16 mouse cellular contexts compared by ENCODE assay signal in genomic region chr16:78489604-78490003, GRCm38 (mm10).
DNase-seq lines count a peak whose midpoint lies in the region; ATAC-seq lines count a peak whose summit lies in the region.
"Had no signal": no experiment of that assay in that cellular context is flagged by ENCODE, and none has a peak within 500 bp of the region (broad histone marks: within the 10 kb centered on the region; RNA-seq: fewer than 3 reads in every experiment).

No protein-coding gene starts in this region.

- H3K9ac ChIP-seq in heart, embryonic 15.5 days: no peak overlapping the region
- no peak overlapping the region for H3K9ac ChIP-seq in lung, embryonic 16.5 days (ENCODE audit: low read length)
- no peak overlapping the region for H3K9ac ChIP-seq in stomach, embryonic 15.5 days
- H3K9ac ChIP-seq: embryonic facial prominence, embryonic 12.5 days; forebrain, postnatal 0 days; liver, embryonic 13.5 days had no signal

- H3K4me1 ChIP-seq in heart, embryonic 15.5 days (replicated peaks): no peaks in the 10 kb centered on the region; the same call in 1 of the 2 replicates
- H3K4me1 ChIP-seq in lung, embryonic 16.5 days (replicated peaks; ENCODE audit: control insufficient read depth, insufficient read depth, low read length): no peaks in the 10 kb centered on the region
- H3K4me1 ChIP-seq in brown adipose tissue, adult 24 weeks (ENCODE audit: control insufficient read depth, insufficient read depth, insufficient read length, low read length): peaks cover 3% of the 10 kb centered on the region
- no peaks in the 10 kb centered on the region for H3K4me1 ChIP-seq in stomach, embryonic 15.5 days
- H3K4me1 ChIP-seq: embryonic facial prominence, embryonic 12.5 days had no signal

- intact Hi-C loops in left cerebral cortex, postnatal 4 days (cut with DNase I): no loop called here

- DNase-seq in heart, adult 18-20 months: no peak
- no peak for DNase-seq in lung, adult 18-20 months
- DNase-seq in testis, postnatal 10 days (ENCODE audit: low spot score): no peak
- DNase-seq in left cerebral cortex, postnatal 4 days: no peak
- DNase-seq: cerebellum, adult 11 months; cerebellum, postnatal 36 days; forebrain, postnatal 0 days; layer of hippocampus, postnatal 36 days; right cerebral cortex, postnatal 4 days had no signal

- no peaks in the 10 kb centered on the region for H3K9me3 ChIP-seq in heart, embryonic 15.5 days (replicated peaks)
- no peaks in the 10 kb centered on the region for H3K9me3 ChIP-seq in lung, embryonic 16.5 days (ENCODE audit: control insufficient read depth, low read length)
- no peaks in the 10 kb centered on the region for H3K9me3 ChIP-seq in stomach, embryonic 15.5 days
- H3K9me3 ChIP-seq: embryonic facial prominence, embryonic 12.5 days; liver, embryonic 13.5 days had no signal

- H3K4me3 ChIP-seq in heart, embryonic 15.5 days: no peak overlapping the region
- no peak overlapping the region for H3K4me3 ChIP-seq in lung, embryonic 16.5 days (ENCODE audit: low read length)
- no peak overlapping the region for H3K4me3 ChIP-seq in brown adipose tissue, adult 24 weeks (ENCODE audit: insufficient read depth, low read depth, low read length)
- no peak overlapping the region for H3K4me3 ChIP-seq in stomach, embryonic 15.5 days (replicated peaks)
- H3K4me3 ChIP-seq: embryonic facial prominence, embryonic 12.5 days had no signal

- ATAC-seq in heart, embryonic 15.5 days (replicated peaks; ENCODE audit: insufficient number of reproducible peaks, insufficient read depth, low FRiP score, low read depth): no peak
- ATAC-seq in lung, embryonic 16.5 days (ENCODE audit: low read depth): no peak
- ATAC-seq in stomach, embryonic 15.5 days (ENCODE audit: insufficient read depth, low FRiP score, low read depth): no peak
- ATAC-seq: midbrain, embryonic 16.5 days had no signal

- no peaks in the 10 kb centered on the region for H3K27me3 ChIP-seq in heart, embryonic 15.5 days
- no peaks in the 10 kb centered on the region for H3K27me3 ChIP-seq in lung, embryonic 16.5 days (ENCODE audit: control insufficient read depth, insufficient read depth, low read depth, low read length)
- no peaks in the 10 kb centered on the region for H3K27me3 ChIP-seq in stomach, embryonic 15.5 days (replicated peaks)
- H3K27me3 ChIP-seq: embryonic facial prominence, embryonic 12.5 days; liver, embryonic 13.5 days had no signal

- H3K36me3 ChIP-seq in heart, embryonic 15.5 days: no peaks in the 10 kb centered on the region
- no peaks in the 10 kb centered on the region for H3K36me3 ChIP-seq in lung, embryonic 16.5 days (ENCODE audit: control insufficient read depth, insufficient read depth, low read length)
- no peaks in the 10 kb centered on the region for H3K36me3 ChIP-seq in stomach, embryonic 15.5 days
- H3K36me3 ChIP-seq: embryonic facial prominence, embryonic 12.5 days; liver, embryonic 13.5 days had no signal

- H3K4me2 ChIP-seq in heart, embryonic 15.5 days: peak overlapping the region; percentile 54; the same call in 1 of the 2 replicates
- H3K4me2 ChIP-seq in lung, embryonic 16.5 days (ENCODE audit: low read depth, low read length): no peak overlapping the region
- peak overlapping the region; percentile 41; the same call in 1 of the 2 replicates for H3K4me2 ChIP-seq in stomach, embryonic 15.5 days

- 49% methylated on average over 4 of the region's 4 CpGs for WGBS in heart, embryonic 15.5 days
- 48% methylated on average over 4 of the region's 4 CpGs for WGBS in lung, embryonic 16.5 days
- WGBS in stomach, embryonic 15.5 days: 47% methylated on average over 4 of the region's 4 CpGs

- peak overlapping the region; percentile 52; the same call in 1 of the 2 replicates for H3K27ac ChIP-seq in heart, embryonic 15.5 days
- H3K27ac ChIP-seq in lung, embryonic 16.5 days (ENCODE audit: low read length): 0 out of 2 replicates have a peak overlapping the region, but pooled peaks have one; percentile 21
- H3K27ac ChIP-seq in brown adipose tissue, adult 24 weeks (replicated peaks; ENCODE audit: low read depth, low read length): 0 out of 2 replicates have a peak overlapping the region, but pooled peaks have one; percentile 17
- no peak overlapping the region for H3K27ac ChIP-seq in stomach, embryonic 15.5 days
- H3K27ac ChIP-seq: embryonic facial prominence, embryonic 12.5 days; liver, embryonic 13.5 days had no signal
